Mouse (Mus musculus) adrenal gland, postnatal 36 days (tissue): ENCODE measurements at regions not wholly inside any gene's neighbourhood (a gene's known extent, or its start where the extent isn't known, plus 50 kb on each side); places are given as distances from the start of the nearest gene placed in this dataset.

ENCODE experiments used
- DNase-seq, 2 experiments: peaks; one replicate each; pipeline ENCODE4 v3.0.0; 2021; ENCODE audit warnings: mixed read lengths in 1 of 2

DNA sequence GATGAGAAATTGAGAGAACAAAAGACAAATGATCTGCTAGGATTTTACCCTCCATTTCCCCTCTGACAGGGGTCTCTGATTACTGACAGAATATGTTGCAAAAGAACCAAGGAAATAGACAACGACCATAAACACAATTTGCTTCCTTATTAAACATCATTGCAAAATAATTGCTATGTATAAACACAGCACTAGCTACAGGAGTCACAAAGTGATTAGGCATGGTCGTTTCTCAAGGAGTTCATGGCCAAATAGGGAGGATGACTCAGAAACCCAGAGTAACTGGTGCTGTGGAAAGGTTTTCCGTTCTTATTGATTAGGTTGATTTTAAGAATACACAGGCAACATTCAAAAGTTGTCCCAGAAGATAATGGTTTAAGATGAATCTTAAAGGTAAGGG is 180.4 kb downstream of the Gm12728 start:
- no peak for DNase-seq

DNA sequence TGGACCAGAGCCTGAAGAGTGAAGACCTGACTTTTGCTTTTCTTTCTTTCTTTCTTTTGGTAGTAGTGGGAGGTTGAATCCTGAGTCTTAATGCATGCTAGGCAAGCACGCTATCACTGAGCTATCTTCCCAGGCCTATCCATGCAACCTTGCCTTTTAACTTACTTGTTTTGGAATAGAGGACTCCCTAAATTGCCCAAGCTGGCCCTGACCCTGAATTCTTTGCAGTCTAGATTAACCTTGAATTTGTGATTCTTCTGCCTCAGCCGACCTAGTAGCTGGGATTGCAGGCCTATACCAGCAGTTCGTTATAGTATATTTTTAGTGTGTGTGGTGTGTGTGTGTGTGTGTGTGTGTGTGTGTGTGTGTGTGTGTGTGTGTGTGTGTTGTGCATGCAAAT is 183.1 kb downstream of the Gm12728 start:
- DNase-seq, result peak in 1 of 2 experiments; percentile 64

DNA sequence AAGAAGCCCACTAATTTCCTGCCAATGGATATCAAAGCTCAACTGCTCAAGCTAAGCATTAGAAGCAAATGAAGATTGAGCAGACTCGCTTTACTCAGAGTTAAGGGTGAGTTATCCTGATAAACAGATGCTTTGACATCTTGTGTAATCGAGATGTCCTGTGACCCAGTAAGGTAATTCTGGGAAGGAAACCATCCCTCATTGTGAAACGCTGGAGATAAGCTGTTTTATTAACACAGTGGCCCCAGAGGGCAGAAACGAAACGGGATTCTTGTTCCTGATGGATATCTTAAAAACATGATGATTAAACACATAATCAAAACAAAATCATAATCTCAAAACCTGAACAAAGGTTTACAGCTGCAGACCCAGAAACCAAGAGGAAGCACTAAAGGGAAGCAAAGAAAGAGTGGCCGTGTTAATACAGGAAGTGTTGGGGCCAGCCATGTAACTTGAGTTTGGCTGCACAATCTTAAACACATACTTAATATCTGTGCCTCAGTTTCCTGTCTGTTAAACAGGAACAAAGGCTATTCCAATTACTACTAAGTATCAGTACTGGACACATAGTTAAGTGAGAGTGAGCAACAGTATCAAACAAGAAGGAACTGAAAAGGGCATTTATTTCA is 184.2 kb downstream of the Gm12728 start:
- DNase-seq, result no peak

DNA sequence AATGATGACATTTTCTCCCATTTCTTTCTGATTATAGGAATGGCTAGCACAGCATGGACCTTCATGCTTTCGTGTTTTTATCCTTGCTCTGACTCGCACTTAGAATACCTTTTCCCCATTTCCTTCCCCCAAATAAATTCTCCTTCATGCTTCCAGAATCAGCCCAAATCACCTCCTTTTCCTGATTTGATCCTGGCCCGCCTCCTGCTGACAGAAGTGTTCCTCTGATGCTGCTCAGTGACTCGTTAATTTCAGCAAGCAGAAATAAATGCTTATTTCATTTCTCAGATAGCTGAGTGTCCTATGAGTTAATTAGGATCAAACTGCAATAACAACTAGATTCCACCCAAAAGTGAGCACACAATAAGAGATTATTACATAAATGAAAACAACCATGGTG is 185.3 kb downstream of the Gm12728 start:
- no peak for DNase-seq

DNA sequence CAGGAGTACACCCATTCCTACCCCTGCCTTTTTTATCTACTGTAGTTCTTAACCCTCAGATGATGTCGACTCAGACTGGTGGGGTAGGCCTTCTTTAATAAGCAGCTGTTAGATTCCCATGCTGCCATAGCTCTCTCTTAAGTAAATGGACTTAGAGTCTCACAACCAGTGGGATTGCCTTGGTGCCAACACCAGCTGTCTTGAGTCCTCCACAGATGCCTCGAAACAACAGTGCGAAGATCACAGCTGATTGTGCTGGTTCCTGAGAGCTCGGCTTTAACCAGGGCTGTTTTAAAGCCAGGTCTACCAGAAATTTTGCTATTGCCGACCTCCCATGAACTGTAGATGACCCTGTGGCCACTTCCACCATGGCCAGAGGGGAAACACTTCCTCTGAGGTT is 189.4 kb downstream of the Gm12728 start:
- no peak for DNase-seq

DNA sequence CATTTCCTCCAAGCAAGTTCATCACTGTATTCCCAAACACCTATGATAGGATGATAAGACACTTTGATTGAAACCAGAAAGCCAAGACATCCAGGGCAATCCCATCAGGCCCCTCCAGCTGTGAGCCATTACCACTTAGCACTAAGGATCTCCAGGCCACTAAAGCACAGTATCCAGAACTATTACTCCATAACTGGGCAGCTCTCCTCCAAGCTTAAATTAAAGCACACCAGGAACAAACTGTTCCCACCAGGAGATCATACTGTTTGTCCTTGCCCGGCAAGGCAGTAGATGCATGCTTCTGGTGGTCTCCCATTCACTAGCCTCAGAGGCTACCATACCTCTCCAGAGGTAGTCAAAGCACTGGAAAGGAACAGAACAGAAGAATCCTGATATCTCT is 193.3 kb downstream of the Gm12728 start:
- no peak for DNase-seq

DNA sequence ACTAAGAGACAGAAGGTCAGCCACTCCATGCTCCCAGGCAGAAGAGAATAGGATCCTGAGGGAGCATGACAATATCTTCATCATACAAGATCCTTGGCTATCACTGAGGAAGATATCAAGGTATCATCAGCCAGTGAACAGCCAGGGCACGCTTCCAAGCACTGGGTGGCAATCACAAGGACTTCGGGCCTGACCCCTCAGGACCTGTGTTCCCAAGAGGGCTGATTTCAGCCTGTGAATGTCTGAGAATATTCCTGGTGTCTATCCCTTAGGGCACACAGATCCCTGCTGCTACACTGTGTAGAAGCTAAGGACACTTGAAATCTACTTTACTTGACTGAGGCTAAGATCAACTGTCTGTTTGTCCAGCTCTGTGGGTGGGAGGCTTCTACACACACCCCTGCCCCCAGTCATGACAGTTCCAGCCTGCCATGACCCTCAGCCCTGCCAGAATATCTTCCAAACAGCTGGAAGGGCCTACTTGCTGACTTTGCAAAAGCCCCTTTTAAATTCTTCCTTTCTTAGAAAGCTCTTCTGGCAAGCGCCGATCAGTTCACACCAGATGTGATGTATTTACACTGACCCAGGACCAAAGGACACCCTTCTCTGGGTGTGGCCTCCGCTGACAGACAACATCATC is 198.4 kb downstream of the Gm12728 start:
- DNase-seq, result no peak

DNA sequence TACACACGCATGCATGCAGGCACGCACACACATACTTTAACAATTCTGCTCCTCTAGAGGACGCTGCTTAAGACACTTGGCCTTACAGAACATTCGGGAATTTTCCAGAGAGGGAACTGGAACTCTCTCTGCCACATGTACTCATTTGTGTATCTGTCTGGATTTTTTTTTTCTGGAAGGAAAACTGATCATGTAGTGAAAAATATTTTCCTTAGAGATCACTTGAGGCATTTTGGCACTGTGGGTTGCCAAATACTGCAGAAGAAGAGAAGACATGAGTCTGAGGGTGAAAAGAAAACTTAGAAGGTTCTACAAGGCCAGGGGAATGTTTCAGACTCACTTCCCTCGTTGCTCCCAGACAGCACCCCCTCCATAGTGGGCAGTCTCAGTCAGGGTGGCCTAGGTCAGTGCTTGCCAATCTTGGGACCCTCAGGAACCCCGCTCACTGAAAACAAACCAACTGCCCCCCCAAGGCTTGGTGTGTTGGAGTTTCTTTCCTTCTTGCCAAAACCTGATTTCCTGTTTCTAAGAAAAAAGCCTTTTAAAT is 203.0 kb downstream of the Gm12728 start:
- DNase-seq, result no peak

DNA sequence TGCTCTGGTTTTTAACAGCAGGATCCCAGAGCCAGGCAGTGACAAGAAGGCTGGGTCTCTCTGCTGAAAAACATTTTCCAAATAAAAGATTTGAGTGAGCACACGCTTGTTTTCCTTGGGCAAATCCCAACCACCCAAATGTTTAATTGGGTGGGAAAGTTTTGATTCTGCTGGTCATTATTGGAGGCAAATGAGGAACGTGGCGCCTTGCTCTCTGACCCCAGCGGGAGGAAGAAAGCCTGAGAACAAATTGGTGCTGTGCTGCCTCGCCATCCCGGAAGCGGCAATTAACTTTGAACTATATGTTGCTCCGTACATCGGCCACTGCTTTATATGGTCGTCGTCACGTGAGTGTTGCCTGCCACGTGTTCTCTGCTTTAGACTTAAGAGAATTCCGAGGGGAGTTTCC is 204.7 kb downstream of the Gm12728 start:
- no peak for DNase-seq

DNA sequence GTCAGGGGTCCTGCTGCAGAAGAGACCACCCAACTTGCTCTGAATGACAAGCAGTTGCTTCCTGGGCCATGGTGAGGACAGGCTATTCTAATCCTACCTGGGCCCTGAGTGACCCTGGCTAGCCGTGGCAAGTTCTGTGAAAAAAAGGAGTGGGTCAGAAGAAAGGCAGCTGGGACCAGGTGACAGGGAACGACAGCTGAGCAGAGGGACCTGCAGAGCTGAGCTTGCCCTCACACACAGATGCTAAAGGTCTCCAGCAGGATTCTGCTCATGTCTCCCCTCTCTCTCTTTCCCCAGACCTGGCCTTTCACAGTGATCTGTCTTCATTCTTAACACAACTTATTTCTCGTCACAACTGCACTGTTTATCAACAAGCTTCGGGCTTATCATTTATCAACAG is 206.4 kb downstream of the Gm12728 start:
- no peak for DNase-seq

DNA sequence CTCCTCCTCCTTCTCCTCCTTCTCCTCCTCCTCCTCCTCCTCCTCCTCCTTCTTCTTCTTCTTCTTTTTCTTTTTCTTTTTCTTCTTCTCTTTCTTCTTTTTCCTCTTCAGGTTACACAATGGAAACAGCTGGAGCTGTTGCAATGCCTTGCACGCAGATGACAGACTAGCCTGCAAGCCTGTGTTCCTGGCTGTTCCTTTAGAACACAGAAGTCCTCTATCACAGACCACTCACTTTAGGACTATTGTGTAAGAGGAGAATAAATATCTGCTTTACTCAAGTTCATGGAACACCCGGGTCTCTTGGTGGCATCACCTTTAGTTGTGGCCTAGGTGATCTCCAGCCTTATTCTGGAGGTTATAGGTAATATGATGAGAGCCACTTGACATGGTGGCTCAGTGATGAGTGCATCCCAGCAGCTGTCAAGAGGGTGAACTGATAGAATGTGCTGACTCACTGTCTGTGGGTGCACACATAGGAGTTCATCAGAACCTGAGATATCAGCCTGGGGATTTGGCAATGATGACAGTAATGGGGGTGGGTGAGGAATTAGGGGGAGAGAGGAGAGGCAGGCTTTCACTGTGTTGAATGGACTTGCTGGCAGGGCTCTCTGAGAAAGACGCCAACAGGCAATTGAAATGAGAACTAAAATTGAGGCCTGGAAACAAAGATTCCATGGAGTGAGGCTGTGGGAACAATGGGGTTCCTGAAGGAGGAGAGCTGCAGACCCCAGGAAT is 207.4 kb downstream of the Gm12728 start:
- DNase-seq, result no peak

DNA sequence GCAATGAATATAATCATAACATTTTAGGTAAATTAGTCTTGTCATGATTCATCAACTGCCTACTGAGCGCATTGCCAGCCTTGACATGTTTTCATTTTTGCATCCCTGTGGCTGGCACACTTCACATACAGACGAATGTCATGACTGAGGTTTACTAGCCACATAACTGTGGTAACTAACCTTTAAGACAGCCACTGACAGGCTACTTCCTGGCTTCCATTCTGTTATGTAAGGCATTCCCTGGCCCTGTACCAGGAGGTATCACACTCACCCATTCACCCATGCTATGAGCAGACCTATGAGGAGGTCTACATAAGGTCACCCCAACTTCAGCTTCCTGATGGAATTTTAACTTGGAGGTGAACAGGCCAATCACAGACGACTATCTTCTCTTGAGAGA is 212.8 kb downstream of the Gm12728 start:
- DNase-seq, result no peak

DNA sequence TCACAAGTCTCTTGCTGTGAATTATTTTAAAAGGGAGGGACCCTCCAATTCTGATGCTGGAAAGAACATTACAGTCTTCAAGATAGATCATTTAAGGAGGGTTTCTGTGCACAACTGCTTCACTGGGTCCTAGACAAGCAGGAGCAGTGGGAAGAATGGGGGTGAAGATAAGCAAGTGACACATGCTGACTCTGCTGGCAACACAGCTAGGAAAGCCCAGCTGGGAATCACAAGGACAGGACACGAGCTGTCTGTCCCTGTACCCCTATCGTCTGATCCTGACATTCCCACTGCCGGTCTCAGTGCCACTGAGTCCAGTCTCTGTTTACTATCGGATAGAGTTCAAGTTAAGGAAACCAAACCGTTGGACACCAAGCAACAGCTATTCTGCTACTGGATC is 216.3 kb downstream of the Gm12728 start:
- DNase-seq, result peak; percentile 40 to 43

DNA sequence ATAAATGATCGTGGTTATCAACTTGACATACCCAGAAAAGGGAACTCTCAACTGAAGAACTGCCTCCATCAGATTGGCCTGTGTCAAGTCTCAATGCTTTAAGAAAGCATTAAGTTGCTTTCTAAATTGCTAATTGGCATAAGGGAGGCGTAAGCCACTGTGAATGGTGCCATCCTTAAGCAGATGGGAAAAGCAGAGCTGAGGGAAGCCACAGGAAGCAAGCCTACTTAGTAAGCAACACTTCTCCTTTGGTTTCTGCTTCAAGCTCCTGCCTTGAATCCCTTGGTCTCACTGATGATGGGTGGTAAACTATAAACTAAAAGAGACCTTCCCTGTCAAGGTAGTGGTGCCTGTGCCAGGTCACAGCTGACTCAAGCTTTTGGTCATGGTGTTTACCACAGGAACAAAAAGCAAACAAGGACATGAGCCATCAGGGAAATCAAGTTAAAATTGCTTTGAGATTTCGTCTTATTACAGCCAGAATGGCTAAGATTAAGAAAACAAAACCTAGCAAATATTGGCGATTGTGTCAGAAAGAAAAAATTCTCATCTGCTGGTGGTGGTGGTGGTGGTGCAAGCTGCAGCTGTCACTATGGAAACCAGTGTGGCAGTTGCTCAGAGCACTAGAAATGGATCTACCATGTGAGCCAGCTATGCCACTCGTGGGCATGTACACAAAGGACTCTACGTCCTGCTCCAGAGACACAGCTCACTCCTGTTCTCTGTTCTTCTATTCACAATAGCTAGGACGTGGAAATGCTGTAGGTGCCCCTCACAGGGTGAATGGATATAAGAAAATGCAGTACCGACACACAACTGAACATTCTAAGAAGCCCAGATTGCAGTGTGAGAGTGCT is 217.9 kb downstream of the Gm12728 start:
- peak in 1 of 2 experiments; percentile 42 for DNase-seq

DNA sequence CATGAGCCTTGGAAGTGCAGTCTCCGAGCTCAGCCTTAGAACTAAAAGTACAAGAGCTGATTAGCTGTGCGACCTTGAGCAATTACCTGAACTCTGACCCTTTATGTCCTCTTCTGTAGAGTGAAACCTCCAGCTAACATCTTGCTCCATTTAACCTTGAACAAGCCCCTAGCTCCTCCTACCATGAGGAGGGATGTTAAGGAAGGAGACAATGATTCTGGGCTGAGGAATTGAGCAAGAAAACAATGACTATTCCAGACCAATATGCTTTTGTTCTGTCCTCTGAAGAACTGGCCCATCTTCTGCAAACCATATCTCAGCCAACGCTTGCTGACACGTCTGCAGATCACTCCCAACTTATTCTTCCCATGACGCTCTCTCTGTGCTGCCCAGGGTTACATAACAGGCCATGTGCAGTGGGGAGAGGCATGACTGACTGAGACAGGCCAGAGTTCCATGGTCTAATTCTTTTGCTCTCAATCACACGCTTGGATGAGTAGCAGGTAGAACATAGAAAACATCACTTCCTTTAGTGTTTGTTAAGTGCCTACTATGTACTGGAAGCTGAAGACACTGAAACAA is 227.5 kb downstream of the Gm12728 start:
- DNase-seq, result no peak

DNA sequence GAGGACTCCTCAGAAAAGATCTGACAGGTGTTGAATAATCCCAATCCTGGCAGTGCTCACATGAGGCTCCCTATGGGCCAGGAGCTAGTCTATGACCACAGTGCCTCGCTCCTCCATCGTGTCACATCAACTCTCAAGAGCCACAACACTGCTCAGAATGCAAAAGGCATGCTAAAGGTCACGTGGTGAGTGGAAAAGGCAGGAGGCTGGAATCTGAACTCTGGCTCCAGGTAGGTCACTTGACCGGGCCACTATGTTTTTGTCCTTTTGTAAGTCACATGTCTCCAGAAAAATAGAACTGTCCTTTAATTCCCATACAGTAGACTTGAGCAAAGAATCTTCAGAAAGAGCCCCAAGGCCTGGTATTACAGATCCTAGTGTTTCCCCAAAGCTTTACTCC is 229.3 kb downstream of the Gm12728 start:
- no peak for DNase-seq

DNA sequence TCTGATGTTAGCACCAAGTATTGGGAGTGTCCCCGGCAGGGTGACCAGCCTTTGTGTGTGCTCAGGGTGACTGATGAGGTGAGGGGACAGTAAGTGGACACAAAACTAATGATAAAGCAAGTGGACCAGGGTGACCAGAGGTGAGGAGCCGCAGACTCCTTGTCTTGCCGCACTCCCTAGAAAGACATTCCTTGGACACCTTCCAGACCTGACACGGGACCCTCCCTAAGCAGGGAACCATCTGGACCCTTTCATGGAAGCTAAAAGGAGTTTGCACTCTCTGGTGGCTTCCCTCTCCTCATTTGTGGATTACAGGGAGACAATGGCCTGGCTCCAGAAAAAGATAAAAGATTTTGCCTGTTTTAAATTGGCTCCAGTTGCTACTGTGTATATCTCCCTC is 230.7 kb downstream of the Gm12728 start:
- no peak for DNase-seq

DNA sequence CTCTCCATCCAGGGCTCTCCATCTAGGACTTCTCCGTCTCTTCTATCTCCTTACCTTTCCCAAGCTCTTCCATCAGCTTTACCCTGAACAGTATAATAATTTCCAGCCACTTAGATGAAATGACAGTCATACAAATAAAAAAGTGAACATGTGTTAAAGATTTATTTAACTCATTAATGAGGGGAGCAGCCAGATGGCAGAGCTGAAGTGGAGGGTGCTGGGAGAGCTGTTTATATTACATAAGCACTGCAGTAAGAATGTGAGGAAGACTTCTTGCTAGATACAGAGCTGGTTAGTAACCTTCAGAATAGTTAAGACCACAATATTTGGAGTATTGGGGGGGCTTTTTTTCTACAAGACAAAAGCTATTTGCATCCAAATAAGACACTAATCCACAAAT is 234.9 kb downstream of the Gm12728 start:
- DNase-seq, result no peak

DNA sequence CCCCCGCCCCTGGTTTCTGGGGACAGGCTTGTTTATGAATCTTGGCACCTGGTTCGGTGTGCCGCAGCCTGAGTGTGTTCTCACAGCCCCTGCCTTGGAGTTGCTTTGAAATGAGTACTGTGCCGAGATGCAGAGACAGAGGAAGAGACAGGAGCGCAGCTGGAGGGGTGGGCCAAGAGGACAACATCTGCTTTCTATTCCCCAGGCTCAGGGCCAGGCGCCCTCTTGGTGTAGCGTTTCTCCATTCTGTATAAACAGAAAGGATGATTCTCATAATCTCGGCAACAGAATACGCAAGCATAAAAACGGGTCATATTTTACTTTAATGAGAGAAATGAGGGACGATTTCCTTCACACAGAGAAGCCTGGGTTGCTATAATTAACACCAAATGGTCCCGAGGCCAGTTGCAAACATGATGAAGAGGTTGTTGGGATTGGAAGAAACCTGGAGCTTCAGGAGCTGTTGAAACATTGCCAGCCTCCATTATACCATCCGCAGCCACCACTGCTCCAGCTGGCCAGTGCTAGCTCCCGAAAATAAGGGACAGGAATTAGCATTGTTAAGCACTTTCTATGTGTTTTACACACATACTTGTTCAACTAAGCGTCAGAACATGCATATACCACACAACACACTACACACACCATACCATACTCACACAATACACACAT is 236.4 kb downstream of the Gm12728 start:
- no peak for DNase-seq

DNA sequence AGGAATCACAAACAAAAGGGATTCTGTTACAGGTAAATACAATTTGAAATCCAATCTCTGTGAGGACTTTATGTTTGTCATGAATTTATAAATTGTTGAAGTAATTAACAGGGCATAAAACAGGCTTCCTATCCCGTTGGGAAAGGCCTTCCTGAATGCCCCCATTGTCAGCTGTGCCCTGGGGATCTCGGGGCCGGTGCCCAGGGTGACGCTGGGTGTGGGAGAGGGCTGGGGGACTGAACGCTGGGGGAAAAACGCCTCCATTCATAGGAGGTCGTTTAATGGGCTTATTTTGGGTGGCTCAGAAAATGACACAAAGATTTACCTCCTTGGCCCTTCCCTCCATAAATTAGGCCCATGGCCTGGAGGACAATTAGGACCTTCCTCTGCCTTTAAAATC is 250.7 kb downstream of the Gm12728 start:
- DNase-seq, result no peak

DNA sequence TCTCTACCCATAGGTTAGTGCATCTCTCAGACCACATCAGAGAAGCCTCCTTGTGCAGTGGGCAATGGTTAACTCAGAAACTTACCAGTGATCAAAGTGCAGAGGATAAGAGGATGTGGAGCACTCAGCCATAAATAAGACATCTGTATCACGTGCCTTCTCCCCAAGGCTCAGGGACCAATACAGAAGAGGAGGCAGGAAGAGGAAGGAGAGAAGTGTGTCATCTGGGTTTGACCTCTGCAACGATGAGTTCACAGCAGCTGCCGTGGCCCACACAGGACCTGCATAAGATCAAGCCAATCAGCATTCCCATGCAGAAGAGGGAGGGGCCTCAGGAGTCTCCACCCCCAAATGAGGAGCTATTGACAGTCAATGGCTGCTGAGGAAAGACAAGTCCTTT is 252.8 kb downstream of the Gm12728 start:
- no peak for DNase-seq
